Mouse (Mus musculus) cortical plate, adult 2 months (tissue): ENCODE results near the gene Papln. TPM values are rescaled to one million over a fixed set of nuclear protein-coding genes. Genes with fewer than 3 reads are reported as not detected.

ENCODE experiments used
- H3K27ac ChIP-seq: fragments of 200-500 bp; 2 replicates; pipeline ENCODE4 v1.5.1; 2012; ENCODE audit warnings: low read length, control low read depth, inconsistent platforms; ENCODE audit not compliant: insufficient read depth
- H3K4me1 ChIP-seq: fragments of 200-500 bp; 2 replicates; pipeline ENCODE4 v1.6.1; 2011; ENCODE audit warnings: low read length; ENCODE audit not compliant: control insufficient read depth, insufficient read depth
- H3K4me3 ChIP-seq: fragments of 200-500 bp; 2 replicates; pipeline ENCODE4 v1.5.1; 2011; ENCODE audit warnings: mild to moderate bottlenecking, low read length, control low read depth; ENCODE audit not compliant: insufficient read depth
- CTCF ChIP-seq: fragments of 200-500 bp; IDR thresholded peaks from 2 replicates; pipeline ENCODE4 v1.5.1; 2011; ENCODE audit warnings: mild to moderate bottlenecking, control low read depth, low read length; ENCODE audit not compliant: insufficient read depth; ENCODE audit errors: extremely low read depth
- POLR2A ChIP-seq: fragments of 200-500 bp; IDR thresholded peaks from 2 replicates; pipeline ENCODE4 v1.6.1; 2011; ENCODE audit warnings: mild to moderate bottlenecking, low read length, control low read depth; ENCODE audit not compliant: insufficient read depth; ENCODE audit errors: extremely low read depth
- polyA plus RNA-seq: library from polyadenylated mRNA; depleted of rRNA; stranded (reverse); fragments of >200 nt; gene quantifications from 2 replicates; pipeline ENCODE4 v1.2.3, GENCODE M21; 2012

Gene Papln
- polyA plus RNA-seq, 1 experiment, result 3.4 TPM

GRCm38 (mm10) chr12:83764519-83764918, 1.1 kb downstream of the Papln start:
- TF ChIP-seq CTCF (no peak), POLR2A (no peak)
- Histone ChIP-seq H3K4me3 (peak overlapping the region; percentile 36; the same call in 1 of the 2 replicates), H3K27ac (no peak overlapping the region), H3K4me1 (no peaks in the 10 kb centered on the region)

- TF ChIP-seq CTCF, result no peak
- TF ChIP-seq POLR2A, result no peak
- Histone ChIP-seq H3K4me3 (no peak overlapping the region), H3K4me1 (no peaks in the 10 kb centered on the region), H3K27ac (no peak overlapping the region)
Measured at GRCm38 (mm10) chr12:83765965-83766603, 2.6 kb downstream of the Papln start.

GRCm38 (mm10) chr12:83767833-83768232, 4.4 kb downstream of the Papln start:
- Histone ChIP-seq H3K4me1 (no peaks in the 10 kb centered on the region), H3K4me3 (no peak overlapping the region), H3K27ac (no peak overlapping the region)
- TF ChIP-seq POLR2A, result no peak
- TF ChIP-seq CTCF, result no peak

- TF ChIP-seq CTCF, result no peak
- TF ChIP-seq POLR2A, result no peak
- H3K4me3 ChIP-seq, result no peak overlapping the region
- no peak overlapping the region for H3K27ac ChIP-seq
- H3K4me1 ChIP-seq, result no peaks in the 10 kb centered on the region
Measured at GRCm38 (mm10) chr12:83768235-83768899, 4.9 kb downstream of the Papln start.

GRCm38 (mm10) chr12:83770418-83771256, 7.2 kb downstream of the Papln start:
- no peak overlapping the region for H3K4me3 ChIP-seq
- peak; percentile 81 for TF ChIP-seq CTCF
- TF ChIP-seq POLR2A, result no peak
- H3K27ac ChIP-seq, result no peak overlapping the region
- no peaks in the 10 kb centered on the region for H3K4me1 ChIP-seq

- H3K4me3 ChIP-seq, result no peak overlapping the region
- TF ChIP-seq POLR2A, result no peak
- no peak for TF ChIP-seq CTCF
- H3K27ac ChIP-seq, result no peak overlapping the region
- no peaks in the 10 kb centered on the region for H3K4me1 ChIP-seq
Measured at GRCm38 (mm10) chr12:83775621-83776020, 12.2 kb downstream of the Papln start.

GRCm38 (mm10) chr12:83776766-83777165, 13.3 kb downstream of the Papln start:
- no peaks in the 10 kb centered on the region for H3K4me1 ChIP-seq
- no peak overlapping the region for H3K27ac ChIP-seq
- no peak overlapping the region for H3K4me3 ChIP-seq
- no peak for TF ChIP-seq CTCF
- TF ChIP-seq POLR2A, result no peak

GRCm38 (mm10) chr12:83780181-83780580, 16.7 kb downstream of the Papln start:
- H3K4me3 ChIP-seq, result no peak overlapping the region
- H3K27ac ChIP-seq, result no peak overlapping the region
- H3K4me1 ChIP-seq, result peaks cover under 1% of the 10 kb centered on the region; the same call in 1 of the 2 replicates
- no peak for TF ChIP-seq CTCF
- TF ChIP-seq POLR2A, result no peak

GRCm38 (mm10) chr12:83781204-83781603, 17.8 kb downstream of the Papln start:
- Histone ChIP-seq H3K27ac (no peak overlapping the region), H3K4me3 (no peak overlapping the region), H3K4me1 (peaks cover 2% of the 10 kb centered on the region; the same call in 1 of the 2 replicates)
- no peak for TF ChIP-seq CTCF
- no peak for TF ChIP-seq POLR2A
